Mouse (Mus musculus): ENCODE data around the gene Cdc14a. TPM values are rescaled to one million over a fixed set of nuclear protein-coding genes. Genes with fewer than 3 reads are reported as not detected.

The Cdc14a gene
- polyA plus RNA-seq, 1 experiment from 2014 or later: 19.7 TPM

GRCm38 (mm10) chr3:116249026-116249425, 174.8 kb downstream of the Cdc14a start:
- Histone ChIP-seq H3K4me3 (ENCODE audit: low read depth, low read length) (no peak overlapping the region), H3K27ac (ENCODE audit: low read depth, low read length) (no peak overlapping the region), H3K36me3 (ENCODE audit: control insufficient read depth, insufficient read depth, low read length) (no peaks in the 10 kb centered on the region), H3K4me2 (ENCODE audit: low read depth) (no peak overlapping the region), H3K4me1 (ENCODE audit: control insufficient read depth, insufficient read depth, low read length) (peaks cover 8% of the 10 kb centered on the region), H3K9me3 (ENCODE audit: control insufficient read depth, low read length) (no peaks in the 10 kb centered on the region), H3K27me3 (ENCODE audit: control insufficient read depth, insufficient read depth, low read length) (peaks cover 28% of the 10 kb centered on the region), H3K9ac (ENCODE audit: low read length) (no peak overlapping the region)
- no peak for DNase-seq (ENCODE audit: low spot score)
- ATAC-seq (ENCODE audit: insufficient read depth, low FRiP score, low TSS enrichment): no peak
- 87% methylated on average over 2 of the region's 2 CpGs for WGBS

- no peaks in the 10 kb centered on the region for H3K9me3 ChIP-seq (ENCODE audit: control insufficient read depth, low read length)
- 74% methylated on average over 6 of the region's 6 CpGs for WGBS
These were observed 179.4 kb downstream of the Cdc14a start for GRCm38 (mm10) chr3:116244476-116244875.

GRCm38 (mm10) chr3:116242685-116243084, 181.1 kb downstream of the Cdc14a start:
- Histone ChIP-seq H3K9ac (ENCODE audit: low read length) (no peak overlapping the region), H3K9me3 (ENCODE audit: control insufficient read depth, low read length) (no peaks in the 10 kb centered on the region), H3K4me3 (ENCODE audit: low read depth, low read length) (no peak overlapping the region), H3K27me3 (ENCODE audit: control insufficient read depth, insufficient read depth, low read length) (no peaks in the 10 kb centered on the region), H3K27ac (ENCODE audit: low read depth, low read length) (no peak overlapping the region), H3K4me1 (ENCODE audit: control insufficient read depth, insufficient read depth, low read length) (no peaks in the 10 kb centered on the region), H3K36me3 (ENCODE audit: control insufficient read depth, insufficient read depth, low read length) (no peaks in the 10 kb centered on the region), H3K4me2 (ENCODE audit: low read depth) (no peak overlapping the region)
- no peak for DNase-seq (ENCODE audit: low spot score)
- no peak for ATAC-seq (ENCODE audit: insufficient read depth, low FRiP score, low TSS enrichment)
- 81% methylated on average over 9 of the region's 9 CpGs for WGBS

More at GRCm38 (mm10) chr3:116244476-116244875, 179.4 kb downstream of the Cdc14a start:
- no peak for ATAC-seq (ENCODE audit: insufficient read depth, low FRiP score, low TSS enrichment)
- no peak overlapping the region for H3K27ac ChIP-seq (ENCODE audit: low read depth, low read length)
- no peaks in the 10 kb centered on the region for H3K36me3 ChIP-seq (ENCODE audit: control insufficient read depth, insufficient read depth, low read length)
- H3K4me1 ChIP-seq (ENCODE audit: control insufficient read depth, insufficient read depth, low read length): no peaks in the 10 kb centered on the region
- H3K4me3 ChIP-seq (ENCODE audit: low read depth, low read length): no peak overlapping the region
- H3K27me3 ChIP-seq (ENCODE audit: control insufficient read depth, insufficient read depth, low read length): no peaks in the 10 kb centered on the region
- no peak overlapping the region for H3K4me2 ChIP-seq (ENCODE audit: low read depth)
- H3K9ac ChIP-seq (ENCODE audit: low read length): no peak overlapping the region
- no peak for DNase-seq (ENCODE audit: low spot score)

DNA sequence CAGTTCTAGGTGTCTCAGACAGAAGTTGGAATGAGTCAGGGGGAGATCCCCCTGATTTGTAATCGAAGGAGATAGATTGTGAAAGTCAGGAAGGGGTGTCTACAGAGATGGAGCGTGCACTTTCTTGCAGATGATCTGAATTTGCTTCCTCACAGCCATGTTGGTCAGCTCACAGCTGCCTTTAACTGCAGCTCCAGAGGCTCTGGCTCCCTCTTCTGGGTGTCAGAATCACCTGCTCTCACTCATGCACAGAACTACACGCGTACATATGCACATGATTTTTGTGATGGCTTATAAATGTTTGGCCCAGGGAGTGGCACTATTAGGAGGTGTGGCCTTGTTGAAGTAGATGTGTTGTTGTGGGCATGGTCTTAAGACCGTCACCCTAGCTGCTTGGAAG, 186.3 kb downstream of the Cdc14a start:
- WGBS: 86% methylated on average over 5 of the region's 5 CpGs
- Histone ChIP-seq H3K27me3 (ENCODE audit: control insufficient read depth, insufficient read depth, low read length) (no peaks in the 10 kb centered on the region), H3K4me3 (ENCODE audit: low read depth, low read length) (no peak overlapping the region), H3K9me3 (ENCODE audit: control insufficient read depth, low read length) (no peaks in the 10 kb centered on the region), H3K4me2 (ENCODE audit: low read depth) (no peak overlapping the region), H3K27ac (ENCODE audit: low read depth, low read length) (no peak overlapping the region), H3K4me1 (ENCODE audit: control insufficient read depth, insufficient read depth, low read length) (no peaks in the 10 kb centered on the region), H3K36me3 (ENCODE audit: control insufficient read depth, insufficient read depth, low read length) (no peaks in the 10 kb centered on the region), H3K9ac (ENCODE audit: low read length) (no peak overlapping the region)
- ATAC-seq (ENCODE audit: insufficient read depth, low FRiP score, low TSS enrichment) (no peak), DNase-seq (ENCODE audit: low spot score) (no peak)

GRCm38 (mm10) chr3:116236856-116237255, 187.0 kb downstream of the Cdc14a start:
- no peak for ATAC-seq (ENCODE audit: insufficient read depth, low FRiP score, low TSS enrichment)
- Histone ChIP-seq H3K36me3 (ENCODE audit: control insufficient read depth, insufficient read depth, low read length) (no peaks in the 10 kb centered on the region), H3K27ac (ENCODE audit: low read depth, low read length) (no peak overlapping the region), H3K9ac (ENCODE audit: low read length) (no peak overlapping the region), H3K4me2 (ENCODE audit: low read depth) (no peak overlapping the region), H3K4me3 (ENCODE audit: low read depth, low read length) (no peak overlapping the region), H3K4me1 (ENCODE audit: control insufficient read depth, insufficient read depth, low read length) (no peaks in the 10 kb centered on the region), H3K9me3 (ENCODE audit: control insufficient read depth, low read length) (no peaks in the 10 kb centered on the region), H3K27me3 (ENCODE audit: control insufficient read depth, insufficient read depth, low read length) (no peaks in the 10 kb centered on the region)
- no peak for DNase-seq (ENCODE audit: low spot score)
- WGBS: 81% methylated on average over 4 of the region's 4 CpGs

DNA sequence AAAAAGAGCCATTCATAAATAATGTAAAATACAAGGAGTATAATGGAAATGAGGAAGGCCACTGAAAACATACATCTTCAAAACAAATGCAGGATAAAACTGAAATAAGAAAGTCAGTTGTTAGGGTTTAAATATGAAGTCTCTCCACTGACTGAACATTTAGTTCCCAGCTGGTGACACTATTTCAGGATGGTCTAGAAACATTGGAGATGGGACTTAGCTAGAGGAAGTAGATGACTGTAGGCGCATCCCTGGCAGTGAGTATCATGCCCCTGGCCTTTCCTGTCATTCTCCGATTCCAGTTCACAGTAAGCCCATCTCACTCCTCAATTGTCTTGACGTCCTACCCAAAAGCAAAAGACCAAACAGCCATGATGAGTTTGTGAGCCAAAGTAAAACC, 190.3 kb downstream of the Cdc14a start:
- no peaks in the 10 kb centered on the region for H3K27me3 ChIP-seq (ENCODE audit: control insufficient read depth, insufficient read depth, low read length)
- no peaks in the 10 kb centered on the region for H3K4me1 ChIP-seq (ENCODE audit: control insufficient read depth, insufficient read depth, low read length)
- H3K4me2 ChIP-seq (ENCODE audit: low read depth): no peak overlapping the region
- ATAC-seq (ENCODE audit: insufficient read depth, low FRiP score, low TSS enrichment): no peak
- H3K9me3 ChIP-seq (ENCODE audit: control insufficient read depth, low read length): no peaks in the 10 kb centered on the region
- DNase-seq (ENCODE audit: low spot score): no peak
- no peak overlapping the region for H3K27ac ChIP-seq (ENCODE audit: low read depth, low read length)
- H3K9ac ChIP-seq (ENCODE audit: low read length): no peak overlapping the region
- WGBS: 80% methylated on average over 3 of the region's 3 CpGs
- H3K4me3 ChIP-seq (ENCODE audit: low read depth, low read length): no peak overlapping the region
- H3K36me3 ChIP-seq (ENCODE audit: control insufficient read depth, insufficient read depth, low read length): no peaks in the 10 kb centered on the region

DNA sequence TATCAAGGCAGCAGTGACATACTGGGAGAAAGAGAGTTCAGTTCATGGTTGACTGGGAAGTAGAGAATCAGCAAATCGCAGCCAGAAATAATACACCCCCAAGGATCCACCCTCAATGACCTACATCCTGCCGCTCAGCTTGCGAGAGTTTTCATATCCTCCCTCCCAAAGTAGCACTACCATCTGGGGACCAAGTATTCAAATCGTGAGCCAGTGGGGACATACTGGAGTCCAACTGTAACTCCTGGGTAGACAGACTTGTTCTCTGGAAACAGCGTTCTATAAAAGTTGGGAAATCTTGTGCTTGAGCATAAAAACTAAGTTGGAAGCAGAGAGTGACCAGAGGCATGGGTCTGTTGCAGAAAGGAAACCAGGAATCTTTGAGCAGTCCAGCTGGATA, 191.1 kb downstream of the Cdc14a start:
- WGBS: 80% methylated on average over 5 of the region's 5 CpGs
- no peaks in the 10 kb centered on the region for H3K9me3 ChIP-seq (ENCODE audit: control insufficient read depth, low read length)
- H3K36me3 ChIP-seq (ENCODE audit: control insufficient read depth, insufficient read depth, low read length): no peaks in the 10 kb centered on the region
- no peak for DNase-seq (ENCODE audit: low spot score)
- no peak overlapping the region for H3K9ac ChIP-seq (ENCODE audit: low read length)
- H3K27me3 ChIP-seq (ENCODE audit: control insufficient read depth, insufficient read depth, low read length): no peaks in the 10 kb centered on the region
- no peak overlapping the region for H3K4me2 ChIP-seq (ENCODE audit: low read depth)
- ATAC-seq (ENCODE audit: insufficient read depth, low FRiP score, low TSS enrichment): no peak
- no peaks in the 10 kb centered on the region for H3K4me1 ChIP-seq (ENCODE audit: control insufficient read depth, insufficient read depth, low read length)
- H3K27ac ChIP-seq (ENCODE audit: low read depth, low read length): no peak overlapping the region
- H3K4me3 ChIP-seq (ENCODE audit: low read depth, low read length): no peak overlapping the region

GRCm38 (mm10) chr3:116229336-116229735, 194.5 kb downstream of the Cdc14a start:
- no peak overlapping the region for H3K4me3 ChIP-seq (ENCODE audit: low read depth, low read length)
- ATAC-seq (ENCODE audit: insufficient read depth, low FRiP score, low TSS enrichment) (no peak), DNase-seq (ENCODE audit: low spot score) (no peak)
- H3K27ac ChIP-seq (ENCODE audit: low read depth, low read length): no peak overlapping the region
- H3K4me1 ChIP-seq (ENCODE audit: control insufficient read depth, insufficient read depth, low read length): no peaks in the 10 kb centered on the region
- no peaks in the 10 kb centered on the region for H3K9me3 ChIP-seq (ENCODE audit: control insufficient read depth, low read length)
- H3K9ac ChIP-seq (ENCODE audit: low read length): no peak overlapping the region
- no peak overlapping the region for H3K4me2 ChIP-seq (ENCODE audit: low read depth)
- no peaks in the 10 kb centered on the region for H3K27me3 ChIP-seq (ENCODE audit: control insufficient read depth, insufficient read depth, low read length)
- WGBS: 84% methylated on average over 4 of the region's 4 CpGs
- H3K36me3 ChIP-seq (ENCODE audit: control insufficient read depth, insufficient read depth, low read length): no peaks in the 10 kb centered on the region

GRCm38 (mm10) chr3:116228360-116229245, 195.2 kb downstream of the Cdc14a start:
- Histone ChIP-seq H3K4me2 (ENCODE audit: low read depth) (no peak overlapping the region), H3K4me3 (ENCODE audit: low read depth, low read length) (no peak overlapping the region), H3K9ac (ENCODE audit: low read length) (no peak overlapping the region), H3K27ac (ENCODE audit: low read depth, low read length) (no peak overlapping the region), H3K36me3 (ENCODE audit: control insufficient read depth, insufficient read depth, low read length) (no peaks in the 10 kb centered on the region), H3K27me3 (ENCODE audit: control insufficient read depth, insufficient read depth, low read length) (no peaks in the 10 kb centered on the region), H3K4me1 (ENCODE audit: control insufficient read depth, insufficient read depth, low read length) (no peaks in the 10 kb centered on the region), H3K9me3 (ENCODE audit: control insufficient read depth, low read length) (no peaks in the 10 kb centered on the region)
- 60% methylated on average over 11 of the region's 11 CpGs for WGBS
- DNase-seq (ENCODE audit: low spot score) (no peak), ATAC-seq (ENCODE audit: insufficient read depth, low FRiP score, low TSS enrichment) (no peak)
